Mouse (Mus musculus) hindbrain, postnatal 0 days (tissue): Measurements from ENCODE around the gene Apba2. TPM values are rescaled to one million over a fixed set of nuclear protein-coding genes. Genes with fewer than 3 reads are reported as not detected.
A peak's percentile ranks its signal among the peaks of the same experiment; 100 is the strongest.

Experiments
- ATAC-seq: fragments of 200-750 bp; cut with Nextera tagmentation; 2 replicates; pipeline ENCODE4 v1.8.0; 2017; ENCODE audit warnings: mild to moderate bottlenecking, moderate TSS enrichment, moderate library complexity
- DNase-seq: peaks from one replicate; pipeline ENCODE4 v3.0.0-alpha.2; 2015; ENCODE audit warnings: low spot score
- H3K27ac ChIP-seq: fragments of 300-500 bp; sonication (generic); 2 replicates; pipeline ENCODE4 v1.5.1; 2014; ENCODE audit warnings: mild to moderate bottlenecking
- H3K27me3 ChIP-seq: fragments of 300-500 bp; sonication (generic); 2 replicates; pipeline ENCODE4 v1.6.1; 2014; ENCODE audit warnings: low read length, mixed read lengths; ENCODE audit not compliant: insufficient read depth
- H3K36me3 ChIP-seq: fragments of 300-500 bp; sonication (generic); 2 replicates; pipeline ENCODE4 v1.6.1; 2014; ENCODE audit warnings: low read length, mixed read lengths; ENCODE audit not compliant: insufficient read depth
- H3K4me1 ChIP-seq: fragments of 300-500 bp; sonication (generic); 2 replicates; pipeline ENCODE4 v1.6.1; 2014; ENCODE audit warnings: antibody characterized with exemption, low read length, mixed read lengths; ENCODE audit not compliant: insufficient read depth
- H3K4me2 ChIP-seq: fragments of 300-500 bp; sonication (generic); 2 replicates; pipeline ENCODE4 v1.6.1; 2014; ENCODE audit warnings: low read depth, mild to moderate bottlenecking, low read length, moderate library complexity, mixed read lengths
- H3K4me3 ChIP-seq: fragments of 300-500 bp; sonication (generic); 2 replicates; pipeline ENCODE4 v1.5.1; 2014; ENCODE audit warnings: low read length
- H3K9ac ChIP-seq: fragments of 300-500 bp; sonication (generic); replicated peaks from 2 replicates; pipeline ENCODE4 v1.6.1; 2014; ENCODE audit warnings: mild to moderate bottlenecking, low read length, moderate library complexity, mixed read lengths
- H3K9me3 ChIP-seq: fragments of 300-500 bp; sonication (generic); 2 replicates; pipeline ENCODE4 v1.6.1; 2016; ENCODE audit warnings: low read length, mixed read lengths
- CTCF ChIP-seq: IDR thresholded peaks from 2 replicates; pipeline ENCODE4 v1.5.1; 2016; ENCODE audit warnings: antibody characterized with exemption, control low read depth, low read depth
- WGBS: fragments of 180-500 bp; shearing (Covaris S2); extraction: QIAGEN DNeasy Blood & Tissue Kit; methylation state at CpG from one replicate; pipeline ENCODE4 v1.1.7; 2014; 5-methylcytosine and 5-hydroxymethylcytosine counted together
- polyA plus RNA-seq: library from polyadenylated mRNA; unstranded; fragments of >200 nt; fragmentation: Nextera tagmentation; extraction: Ambion mirVana; gene quantifications from 2 replicates; pipeline ENCODE4 v1.2.1, GENCODE M21; 2015
- total RNA-seq: library from RNA; depleted of rRNA; stranded (reverse); fragments of >200 nt; gene quantifications from 2 replicates; pipeline ENCODE4 v1.2.3, GENCODE M21; 2014; rRNA removed

Apba2 gene
- total and polyA plus RNA-seq, 2 experiments from 2014 or later = 180 to 474 TPM

GRCm38 (mm10) chr7:64792031-64792430, 290.5 kb downstream of the Apba2 start:
- no peak for DNase-seq
- no peaks in the 10 kb centered on the region for H3K9me3 ChIP-seq

GRCm38 (mm10) chr7:64795554-64795953, 294.0 kb downstream of the Apba2 start:
- Histone ChIP-seq H3K4me2 (no peak overlapping the region), H3K27ac (no peak overlapping the region), H3K4me1 (no peaks in the 10 kb centered on the region), H3K27me3 (no peaks in the 10 kb centered on the region), H3K9ac (no peak overlapping the region), H3K36me3 (no peaks in the 10 kb centered on the region), H3K9me3 (no peaks in the 10 kb centered on the region), H3K4me3 (no peak overlapping the region)
- TF ChIP-seq CTCF = no peak
- DNase-seq (no peak), ATAC-seq (no peak)
- 72% methylated on average over 6 of the region's 6 CpGs for WGBS

More at GRCm38 (mm10) chr7:64792031-64792430, 290.5 kb downstream of the Apba2 start:
- H3K4me2 ChIP-seq = no peak overlapping the region
- H3K36me3 ChIP-seq = no peaks in the 10 kb centered on the region
- no peak overlapping the region for H3K27ac ChIP-seq
- peak; percentile 58; the same call in 1 of the 2 replicates for ATAC-seq
- no peaks in the 10 kb centered on the region for H3K4me1 ChIP-seq
- no peak overlapping the region for H3K9ac ChIP-seq
- WGBS = 33% methylated on average over 8 of the region's 8 CpGs
- H3K4me3 ChIP-seq = no peak overlapping the region
- no peak for TF ChIP-seq CTCF
- no peaks in the 10 kb centered on the region for H3K27me3 ChIP-seq

Other genes with a start within 250 kb of the Apba2 start
- 11.7 and 14.5 TPM in 2 replicates for gene Mtmr10, start 214.1 kb upstream of the Apba2 start, total RNA-seq
- 9.5 and 10.5 TPM in 2 replicates for gene Mtmr10, start 214.1 kb upstream of the Apba2 start, polyA plus RNA-seq
- gene Fan1, start 127.6 kb upstream of the Apba2 start, total RNA-seq = 6.0 and 9.5 TPM in 2 replicates
- gene Fan1, start 127.6 kb upstream of the Apba2 start, polyA plus RNA-seq = 5.4 and 6.0 TPM in 2 replicates
- gene Mphosph10, start 109.4 kb upstream of the Apba2 start, total RNA-seq = 6.0 and 6.4 TPM in 2 replicates
- 20.5 and 22.5 TPM in 2 replicates for gene Mphosph10, start 109.4 kb upstream of the Apba2 start, polyA plus RNA-seq
- gene Mcee, start 109.1 kb upstream of the Apba2 start, total RNA-seq = 12.9 and 27.0 TPM in 2 replicates
- gene Mcee, start 109.1 kb upstream of the Apba2 start, polyA plus RNA-seq = 62.5 and 69.8 TPM in 2 replicates